Mouse (Mus musculus): ENCODE results near the gene Dap.

DNA sequence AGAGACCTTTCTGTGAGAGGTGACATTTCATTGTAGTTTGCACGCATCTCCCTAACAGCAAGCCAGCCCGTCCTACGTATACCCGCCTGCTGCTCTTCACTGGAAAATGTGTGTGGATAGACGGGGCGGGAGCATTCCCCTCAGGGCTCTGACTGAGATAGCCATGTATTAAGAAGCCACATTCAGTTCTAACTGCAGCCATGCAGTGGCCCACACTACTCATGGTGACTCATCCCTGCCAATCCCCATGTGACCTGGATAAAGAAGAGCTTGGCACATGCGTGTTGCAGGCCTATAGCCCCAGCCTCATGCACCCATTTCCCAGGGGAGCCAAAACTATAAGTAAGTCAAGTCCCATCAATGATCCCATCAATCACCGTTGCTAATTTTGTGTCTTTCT is 3.7 kb downstream of the Dap start:
- TF ChIP-seq CTCF (IDR thresholded peaks at IDR 0.05; ENCODE audit: low read depth, low read length) (no peak), POLR2A (IDR thresholded peaks at IDR 0.05; ENCODE audit: borderline replicate concordance, low read depth, low read length) (no peak)
